Mouse (Mus musculus) cerebellum, postnatal 10 days (tissue): ENCODE measurements around the gene Cst6.
A peak's percentile ranks its signal among the peaks of the same experiment; 100 is the strongest.
"Not testable (repeated sequence)": the region's sequence is repeated elsewhere in the genome, so short reads cannot be mapped to it uniquely, and the experiment has no call there.

Source experiments
- DNase-seq, 2 experiments: peaks; one replicate each; pipeline ENCODE4 v3.0.0; 2021; ENCODE audit warnings: mixed read lengths in 2 of 2

Gene Cst6

DNA sequence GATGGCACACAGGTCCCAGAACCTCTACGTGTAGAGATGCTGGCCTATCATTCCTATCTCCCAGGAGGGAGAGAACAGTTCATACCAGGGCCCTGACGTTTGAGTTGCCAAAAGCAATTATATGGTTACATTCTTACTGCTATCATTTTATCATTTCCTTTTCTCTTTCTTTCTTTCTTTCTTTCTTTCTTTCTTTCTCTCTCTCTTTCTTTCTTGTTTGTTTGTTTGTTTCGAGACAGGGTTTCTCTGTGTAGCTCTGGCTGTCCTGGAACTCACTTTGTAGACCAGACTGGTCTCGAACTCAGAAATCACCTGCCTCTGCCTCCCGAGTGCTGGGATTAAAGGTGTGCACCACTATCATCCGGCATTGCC lies at the start of gene Cst6:
Gene Cst6, minus strand, starts transcription at position 73 of the 372 bp plus-strand sequence.
- not testable (repeated sequence) for DNase-seq

DNA sequence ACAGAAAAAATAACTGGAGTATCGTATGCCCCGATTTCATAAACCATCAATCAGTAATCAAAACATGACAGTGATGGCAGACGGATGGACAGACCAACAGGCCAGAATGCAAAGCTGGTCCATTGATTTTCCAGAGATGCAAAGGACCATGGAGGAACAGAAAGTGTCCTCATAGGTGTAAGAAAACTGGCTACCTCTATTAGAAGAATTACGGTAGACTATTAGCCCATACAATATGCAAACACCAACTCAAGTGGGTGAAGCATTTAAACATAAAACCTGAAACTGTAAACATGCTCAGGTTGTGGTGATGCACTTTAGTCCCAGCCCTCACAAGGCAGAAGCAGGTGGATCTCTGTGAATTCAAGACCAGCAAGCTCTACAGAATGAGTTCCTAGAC lies 46.0 kb upstream of the Cst6 start:
- no peak for DNase-seq

DNA sequence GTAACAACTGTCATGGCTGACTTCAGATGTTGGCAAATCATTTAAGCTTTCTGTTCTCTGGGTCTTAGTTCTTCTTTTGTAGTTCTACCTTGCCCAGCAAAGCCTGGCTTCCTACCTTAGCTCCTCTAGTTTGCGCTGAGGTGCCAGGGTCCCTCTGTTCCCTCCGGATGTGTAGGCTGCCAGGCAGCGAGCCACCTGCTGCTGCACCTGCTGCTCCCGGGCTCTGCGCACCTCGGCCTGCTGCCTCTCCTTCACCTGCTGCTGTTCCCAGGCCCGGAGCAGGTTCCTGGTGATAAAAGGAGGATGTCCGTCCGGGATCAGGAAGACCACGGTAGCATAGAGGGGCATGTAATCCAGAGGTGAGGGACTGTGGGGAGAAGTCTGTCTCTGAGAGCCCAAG lies 44.8 kb upstream of the Cst6 start:
- no peak for DNase-seq

DNA sequence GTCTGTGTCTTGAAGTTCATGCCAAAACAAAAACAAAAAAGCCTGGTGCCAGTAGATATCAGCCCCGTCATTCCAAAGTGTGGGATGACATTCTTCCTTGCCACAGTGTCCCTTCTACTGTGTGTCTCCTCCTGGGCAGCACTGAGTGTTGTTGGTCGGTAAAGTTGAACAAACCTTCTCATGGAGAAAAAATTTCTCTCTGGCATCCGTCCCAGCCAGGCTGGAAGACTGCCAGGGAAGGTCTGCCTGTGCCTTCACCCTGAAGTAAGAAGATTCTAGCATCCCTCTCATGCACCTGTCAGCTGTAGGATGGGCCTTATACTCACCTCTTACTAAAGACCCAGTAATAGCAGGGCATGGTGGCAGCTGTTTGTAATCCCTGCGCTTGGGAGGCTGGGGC lies 43.5 kb upstream of the Cst6 start:
- peak; percentile 80 to 85 for DNase-seq

DNA sequence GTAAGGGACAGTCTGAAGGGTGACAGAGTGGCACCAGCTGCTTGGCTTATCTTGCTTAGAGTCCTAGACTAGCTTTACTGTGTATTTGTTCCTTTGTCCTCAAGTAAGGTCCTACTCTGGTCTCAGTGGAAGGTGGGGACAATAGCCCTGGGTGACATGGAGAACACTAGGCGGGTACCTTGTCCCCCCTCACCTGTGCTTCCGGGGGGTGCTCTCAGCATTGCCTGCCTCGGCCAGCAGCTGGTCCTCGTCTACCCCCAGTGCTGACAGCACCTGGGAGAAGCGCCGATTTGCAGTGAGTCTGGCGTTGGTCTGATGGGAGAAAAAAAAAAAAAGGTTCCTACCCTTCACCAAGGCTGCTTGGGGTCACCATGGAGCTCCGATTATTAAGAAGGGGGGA lies 41.0 kb upstream of the Cst6 start:
- DNase-seq = no peak

DNA sequence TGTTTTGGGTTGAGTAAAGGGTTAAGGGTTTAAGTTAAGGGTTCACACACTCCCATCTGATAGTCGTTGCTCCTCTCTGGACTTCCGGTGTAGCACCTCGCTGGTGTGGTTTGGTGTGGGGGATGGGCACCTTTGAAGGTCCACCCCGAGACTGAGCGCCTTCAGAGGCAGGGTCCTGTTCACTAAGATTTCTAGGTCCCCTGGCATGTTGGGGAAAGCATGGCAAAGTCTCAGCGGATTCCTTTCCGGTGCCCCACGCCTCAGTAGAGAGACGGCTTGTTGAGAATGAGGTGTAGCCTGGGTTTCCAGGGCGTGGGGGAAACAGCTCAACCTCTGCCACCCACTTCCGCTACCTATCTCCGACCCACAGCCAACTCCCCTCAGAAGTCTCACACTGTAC lies 40.3 kb upstream of the Cst6 start:
- peak; percentile 35 to 37 for DNase-seq

DNA sequence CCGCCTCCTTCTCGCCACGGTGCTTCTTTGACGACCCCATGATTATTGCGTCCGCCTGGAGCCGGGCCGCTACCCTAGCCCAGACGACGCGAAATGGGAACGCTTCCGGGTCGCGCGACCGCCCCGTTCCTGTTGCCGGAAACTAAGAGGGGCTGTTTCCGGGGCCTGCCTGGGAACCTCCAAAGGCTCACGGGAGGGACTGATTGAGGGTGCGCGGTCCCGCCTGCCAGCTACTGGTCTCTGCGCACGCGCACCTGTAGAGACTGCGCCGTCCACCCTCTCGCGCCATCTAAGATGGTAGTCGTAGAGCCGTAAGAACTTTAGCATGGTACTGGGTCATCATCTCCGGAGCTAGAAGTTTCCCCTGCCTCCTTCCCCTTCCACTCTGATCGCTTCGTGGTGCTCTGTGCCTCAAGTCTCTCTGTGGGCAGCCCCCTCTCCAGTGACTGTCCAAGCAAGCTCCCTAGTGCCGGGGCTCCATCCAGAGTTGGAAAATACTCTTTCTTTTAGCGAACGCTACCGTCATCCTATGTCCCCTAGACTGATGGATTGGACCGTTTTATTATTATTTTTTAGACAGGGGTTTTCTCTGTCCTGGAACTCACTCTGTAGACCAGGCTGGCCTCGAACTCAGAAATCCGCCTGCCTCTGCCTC lies 39.3 kb upstream of the Cst6 start, which contains the start of gene Sart1:
Gene Sart1, minus strand, starts transcription at position 116 of the 655 bp plus-strand sequence.
- peak; percentile 96 to 97 for DNase-seq

DNA sequence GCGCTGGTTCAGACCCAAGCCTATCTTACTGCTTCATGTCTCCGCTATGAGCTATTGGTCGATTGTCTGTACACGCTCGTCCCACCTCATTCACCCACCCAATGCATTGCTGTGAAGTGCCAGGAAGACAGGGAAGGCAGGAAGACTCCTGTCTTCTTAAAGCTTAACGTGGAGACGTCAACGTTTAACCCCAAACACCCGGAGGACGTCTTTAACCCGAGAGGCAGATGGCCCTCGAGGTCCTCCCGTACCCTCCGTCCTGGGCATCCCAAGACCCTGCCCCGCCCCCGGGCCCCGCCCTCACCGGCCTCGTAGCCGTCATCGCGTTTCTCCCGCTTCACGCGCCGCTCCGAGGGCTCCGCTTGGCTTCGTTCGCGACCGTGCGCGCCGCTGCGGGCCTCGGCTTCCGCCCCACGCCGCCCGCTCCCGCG lies 38.7 kb upstream of the Cst6 start:
- peak; percentile 59 to 73 for DNase-seq

DNA sequence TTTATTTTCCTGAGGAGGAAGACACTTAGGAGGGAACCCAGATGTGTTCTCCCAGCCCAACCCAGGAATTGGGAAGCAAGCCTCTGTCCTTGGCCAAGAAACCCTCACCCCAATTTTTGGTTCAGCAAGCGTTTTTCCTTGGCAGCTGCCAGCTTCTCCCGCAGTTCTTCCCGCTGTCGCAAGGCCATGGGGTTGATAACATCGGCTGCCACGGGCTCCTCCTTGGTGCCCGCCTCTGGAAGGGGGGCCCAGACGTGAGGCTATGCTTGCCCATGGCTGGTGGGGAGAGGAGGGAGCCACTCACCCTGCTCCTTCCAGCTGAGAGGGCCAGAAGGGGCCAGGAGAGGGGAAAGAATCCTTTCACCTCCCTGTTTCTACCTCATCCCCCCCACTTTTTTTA lies 35.3 kb upstream of the Cst6 start:
- DNase-seq = no peak

DNA sequence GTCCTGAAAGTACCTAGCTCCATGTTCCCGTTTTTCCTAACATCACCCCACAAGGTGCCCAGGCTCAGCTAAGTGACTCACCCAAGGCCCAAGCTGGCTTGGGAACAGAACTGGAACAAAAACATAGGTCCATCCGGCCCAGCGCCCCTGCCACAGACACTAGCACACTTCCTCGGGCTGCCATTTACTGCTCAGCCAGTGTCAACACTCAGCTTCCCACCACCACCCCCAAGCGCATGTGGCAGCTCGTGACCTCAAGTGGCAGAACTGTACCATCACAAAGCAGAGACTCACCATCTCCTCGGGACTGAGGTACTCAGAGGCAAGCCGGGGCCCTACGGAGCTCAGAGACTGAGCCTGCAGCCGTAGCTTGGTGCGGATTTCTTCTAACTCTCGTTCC lies 34.0 kb upstream of the Cst6 start:
- DNase-seq = no peak

DNA sequence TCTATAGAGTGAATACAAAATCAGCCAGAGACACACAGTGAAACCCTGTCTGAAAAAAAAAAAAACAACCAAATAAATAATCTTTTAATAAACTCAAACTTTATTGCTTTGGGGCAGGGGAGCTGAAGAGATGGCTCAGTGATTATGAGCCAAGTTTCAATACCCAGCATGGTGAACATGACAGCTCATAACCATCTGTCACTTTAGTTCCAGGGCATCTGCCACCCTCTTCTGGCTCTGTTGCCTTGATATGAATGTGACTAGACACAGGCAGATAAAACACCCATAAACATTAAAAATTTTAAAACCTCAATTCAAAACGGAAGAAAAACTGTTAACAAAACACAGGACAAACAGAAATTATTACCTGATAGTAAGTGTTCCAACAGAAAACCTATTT lies 28.1 kb upstream of the Cst6 start:
- peak; percentile 42 to 46 for DNase-seq

DNA sequence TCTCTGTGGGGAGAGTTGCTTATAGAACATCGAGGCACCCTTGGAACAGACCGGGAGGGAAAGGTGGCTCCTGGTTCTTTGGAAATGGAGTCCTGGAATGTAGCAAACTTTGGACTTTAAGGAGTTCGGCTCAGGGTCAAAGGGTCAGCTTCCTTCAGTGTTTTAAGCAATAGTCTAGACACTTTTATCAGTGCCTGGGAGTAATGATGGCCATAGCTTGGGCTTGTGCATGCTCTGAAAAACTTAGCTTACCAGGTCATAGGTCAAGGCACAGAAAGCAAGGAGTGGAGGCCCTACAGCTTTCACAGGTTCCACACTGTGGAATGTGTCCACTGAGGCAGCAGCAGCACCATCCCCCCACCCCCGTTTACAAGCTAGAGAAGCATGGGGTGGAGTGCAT lies 25.4 kb upstream of the Cst6 start:
- DNase-seq = no peak

DNA sequence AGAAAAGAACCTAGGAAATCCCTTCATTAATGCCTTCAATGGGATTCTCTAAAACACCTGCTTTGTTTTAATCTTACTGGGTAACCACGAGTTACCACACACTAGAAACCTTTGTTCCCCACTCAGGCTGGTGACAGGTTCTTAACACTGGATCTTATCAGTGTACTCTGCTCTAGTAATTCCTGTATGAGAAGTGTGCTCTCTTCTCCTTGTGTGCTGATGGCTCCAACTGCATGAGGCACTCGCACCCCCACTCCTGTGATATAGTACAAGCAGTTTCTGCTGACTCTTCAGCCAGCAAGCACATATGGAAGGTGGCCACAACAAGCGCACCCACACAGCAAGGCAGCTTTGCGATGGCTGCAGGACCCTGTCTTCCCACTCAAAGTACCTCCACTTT lies 24.8 kb upstream of the Cst6 start:
- no peak for DNase-seq

DNA sequence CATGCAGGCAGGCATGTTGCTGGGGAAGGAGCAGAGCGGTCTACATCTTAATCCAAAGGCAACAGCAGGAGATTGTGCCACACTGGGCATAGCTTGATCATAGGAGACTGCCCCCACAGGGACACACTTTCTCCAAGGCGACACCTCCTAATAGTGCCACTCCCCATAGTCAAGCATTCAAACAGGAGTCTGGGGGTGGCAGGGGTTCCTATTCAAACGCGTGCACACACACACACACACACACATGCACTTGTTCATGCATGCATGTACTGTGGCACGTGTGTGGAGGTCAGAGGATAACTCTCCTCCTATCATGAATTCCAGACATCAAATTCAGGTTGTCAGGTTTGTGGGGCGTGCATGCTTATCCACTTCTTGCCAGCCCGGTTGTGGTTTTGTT lies 23.4 kb upstream of the Cst6 start:
- DNase-seq = no peak

DNA sequence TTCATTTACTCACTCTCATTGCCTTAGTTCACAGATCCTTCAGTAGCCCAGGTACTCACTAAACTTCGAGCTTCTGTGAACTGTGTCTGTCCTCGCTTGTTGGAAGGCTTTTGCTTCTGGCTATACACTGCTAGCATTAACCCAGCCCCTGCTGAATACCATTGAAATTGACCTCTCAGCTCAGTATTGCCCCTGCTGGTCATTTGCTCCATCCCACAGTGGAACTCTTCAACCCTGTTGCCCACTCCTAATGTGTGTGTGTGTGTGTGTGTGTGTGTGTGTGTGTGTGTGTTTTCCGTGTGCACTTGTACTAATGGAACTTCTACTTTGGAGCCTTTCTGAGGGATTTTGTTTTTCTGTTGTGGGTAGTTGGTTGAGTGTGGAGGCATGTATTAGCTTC lies 21.6 kb upstream of the Cst6 start:
- DNase-seq = no peak

DNA sequence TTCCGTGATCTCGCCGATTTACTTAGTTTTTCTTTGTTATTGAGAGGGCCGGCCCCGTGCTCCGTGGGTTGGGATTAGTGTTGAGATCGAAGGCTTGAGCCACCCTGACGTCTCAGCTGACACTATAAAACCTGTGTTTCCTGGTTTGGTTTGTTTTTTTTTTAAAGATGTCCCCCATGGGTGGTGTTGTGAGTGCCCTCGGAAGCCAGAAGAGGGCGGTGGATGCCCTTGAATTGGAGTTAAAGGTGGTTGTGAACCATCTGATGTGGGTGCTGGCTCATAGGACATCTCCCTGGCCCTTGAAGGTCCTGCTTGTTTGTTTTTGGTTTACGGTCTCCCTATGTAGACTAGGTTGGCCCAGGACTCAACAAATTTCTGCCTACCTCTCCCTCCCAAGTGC lies 18.1 kb upstream of the Cst6 start:
- no peak for DNase-seq

DNA sequence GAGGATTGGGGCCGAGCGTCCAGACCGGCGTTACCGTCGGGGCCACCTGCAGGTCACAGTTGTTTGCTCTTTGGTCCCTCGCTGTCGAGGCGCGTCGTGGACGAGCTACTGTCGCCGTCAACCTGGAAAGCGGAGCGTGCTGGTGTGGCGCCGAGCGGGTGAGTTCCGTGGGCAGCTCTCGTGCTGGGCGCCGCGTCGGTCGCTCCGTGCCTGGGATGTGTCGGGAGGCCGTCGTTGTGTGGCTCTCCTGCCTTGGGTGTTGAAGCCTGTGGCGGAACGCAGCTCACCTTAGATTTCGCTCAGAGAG lies 17.6 kb upstream of the Cst6 start, which contains the start of gene Banf1:
Gene Banf1, minus strand, starts transcription at position 116 of the 307 bp plus-strand sequence.
- no peak for DNase-seq

DNA sequence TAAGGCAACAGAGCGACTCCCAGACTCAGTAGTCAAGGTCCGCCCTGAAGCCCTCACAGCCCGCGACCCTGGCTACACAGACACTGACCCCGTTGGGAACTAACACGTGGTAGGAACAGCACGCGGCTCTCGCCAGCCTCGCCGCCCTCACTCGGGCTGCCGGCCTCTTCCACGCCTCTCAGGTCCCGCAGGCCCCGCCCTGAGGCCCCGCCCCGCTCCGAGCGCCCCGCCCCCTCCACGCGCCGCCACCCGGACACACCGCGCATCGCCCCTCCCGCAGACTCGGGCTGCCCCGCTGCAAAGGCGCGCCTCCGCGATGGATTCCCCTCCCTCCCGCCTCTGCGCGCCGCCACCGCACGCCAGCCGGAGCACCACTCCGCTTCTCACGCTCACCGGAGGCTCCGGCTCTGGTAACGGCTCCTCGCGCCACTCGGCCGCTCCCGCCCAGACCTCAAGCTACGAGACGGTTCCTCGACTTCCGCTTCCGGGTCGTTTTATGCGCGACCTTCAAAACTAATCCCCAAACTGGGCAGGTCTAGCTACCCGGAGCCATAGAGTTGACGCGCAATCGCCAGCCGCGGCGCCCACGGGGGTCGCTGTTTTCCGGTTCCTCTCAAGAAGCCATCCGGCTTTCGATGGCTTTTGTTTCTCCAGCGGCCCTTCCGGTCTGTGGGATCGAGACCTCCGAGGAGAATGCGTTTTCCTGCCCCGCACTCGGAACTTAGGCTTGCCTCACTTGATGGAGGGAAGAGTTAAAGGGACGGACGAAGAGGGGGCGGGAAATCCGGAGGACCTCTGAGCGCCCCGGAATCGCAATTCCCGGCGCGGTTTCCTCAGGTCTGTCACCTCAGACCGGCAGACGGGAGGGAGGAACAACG lies 17.0 kb upstream of the Cst6 start, which contains the start of gene Eif1ad:
Gene Eif1ad, plus strand, starts transcription at position 567 of the 878 bp plus-strand sequence.
- DNase-seq = peak; percentile 97

DNA sequence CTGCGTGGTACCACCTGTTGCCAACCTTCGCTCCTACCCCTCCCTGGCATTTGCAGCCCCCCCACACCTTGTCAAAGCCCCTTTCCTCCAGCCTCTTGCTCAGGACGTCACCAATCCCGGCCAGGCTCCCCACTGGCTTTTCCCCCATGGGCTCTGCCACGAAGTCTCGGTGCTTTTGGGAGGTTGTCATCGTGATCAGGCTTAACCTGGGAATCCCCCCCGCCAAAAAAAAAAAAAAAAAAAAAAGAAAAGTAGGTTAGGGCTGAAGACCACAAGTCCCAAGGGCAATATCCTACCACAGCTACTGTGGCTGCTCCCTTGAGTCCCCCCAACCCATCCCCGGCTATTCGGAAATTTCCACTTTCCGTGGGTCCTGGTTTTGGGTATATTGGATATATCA lies 16.4 kb upstream of the Cst6 start:
- DNase-seq = peak; percentile 34 to 44

DNA sequence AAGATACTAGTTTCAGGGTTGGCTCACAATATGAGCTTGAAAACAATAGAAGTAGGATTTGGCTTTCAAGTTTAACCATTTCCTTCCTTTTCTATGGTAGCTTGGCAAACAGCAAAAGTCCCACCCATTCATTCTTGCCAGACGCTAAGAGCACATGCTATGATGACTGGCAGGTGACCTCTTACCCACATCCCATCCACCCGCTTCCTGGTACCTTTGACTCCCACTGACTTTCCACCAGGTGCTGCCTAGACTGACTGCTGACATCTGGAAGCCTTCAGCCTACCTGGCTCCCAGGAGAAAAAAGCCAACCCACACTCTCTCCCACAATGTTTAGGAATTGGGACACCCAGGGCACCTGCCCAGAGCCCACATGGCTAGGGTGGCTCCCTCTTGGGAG lies 14.8 kb upstream of the Cst6 start:
- no peak for DNase-seq

DNA sequence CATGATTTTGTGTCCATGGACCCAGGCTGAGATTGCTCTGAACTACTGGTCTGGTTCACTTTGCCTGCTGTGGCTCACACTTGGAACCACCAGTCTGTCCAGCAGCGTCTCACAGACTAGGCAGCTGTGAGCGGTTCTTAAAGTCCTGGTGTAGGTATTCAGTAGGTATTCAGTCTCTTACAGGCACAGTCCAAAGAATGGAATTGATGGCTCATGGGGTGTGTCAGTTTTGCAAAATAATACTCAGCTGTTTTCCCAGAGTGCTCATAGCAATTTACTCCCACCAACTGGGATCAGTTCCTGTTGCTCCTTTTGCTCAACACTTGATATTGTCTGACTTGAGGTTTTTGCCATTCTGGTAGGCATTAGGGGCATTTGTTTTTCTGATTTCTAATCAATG lies 12.8 kb upstream of the Cst6 start:
- DNase-seq = no peak

DNA sequence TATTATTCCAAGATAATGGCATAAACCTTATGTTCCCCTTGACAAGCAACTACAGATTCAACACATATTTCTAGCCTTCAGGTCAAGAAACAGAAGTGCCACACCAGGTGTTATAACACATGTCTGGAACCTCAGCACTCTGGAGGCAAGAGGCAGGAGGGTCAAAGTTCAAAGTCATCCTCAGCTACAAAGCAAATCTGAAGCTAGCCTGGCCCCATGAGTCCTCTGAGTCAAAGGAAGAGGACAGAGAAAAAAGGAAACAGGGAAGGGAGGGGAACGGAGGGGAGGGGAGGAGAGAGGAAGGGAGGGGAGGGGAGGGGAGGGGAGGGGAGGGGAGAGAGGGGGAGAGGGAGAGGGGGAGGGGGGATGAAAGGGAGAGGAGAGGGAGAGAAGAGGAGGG lies 6.7 kb upstream of the Cst6 start:
- DNase-seq = no peak

DNA sequence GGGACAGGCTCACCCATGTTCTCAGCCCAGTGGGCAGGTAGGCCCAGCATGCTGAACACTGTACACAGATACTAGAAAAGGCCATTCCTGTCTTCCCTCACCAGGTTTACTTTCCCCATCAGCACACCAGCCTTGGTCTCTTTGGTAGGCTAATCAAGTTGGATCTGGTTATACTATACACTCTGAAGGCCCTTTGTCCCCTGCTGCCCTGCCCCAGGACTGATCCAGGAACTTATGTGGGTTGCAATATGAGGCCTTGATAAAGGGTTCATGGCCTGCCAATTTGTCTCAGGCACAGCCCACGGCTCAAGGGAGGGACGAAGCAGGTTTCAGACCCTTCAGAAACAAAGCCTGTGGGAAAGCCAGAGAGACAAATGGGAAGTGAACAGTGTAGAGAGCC lies 4.2 kb upstream of the Cst6 start:
- DNase-seq = no peak
